Mouse (Mus musculus): ENCODE measurements around the gene Cbx2. TPM values are rescaled to one million over a fixed set of nuclear protein-coding genes. Genes with fewer than 3 reads are reported as not detected.

Gene Cbx2
- polyA plus RNA-seq, 1 experiment, result 10.2 TPM

DNA sequence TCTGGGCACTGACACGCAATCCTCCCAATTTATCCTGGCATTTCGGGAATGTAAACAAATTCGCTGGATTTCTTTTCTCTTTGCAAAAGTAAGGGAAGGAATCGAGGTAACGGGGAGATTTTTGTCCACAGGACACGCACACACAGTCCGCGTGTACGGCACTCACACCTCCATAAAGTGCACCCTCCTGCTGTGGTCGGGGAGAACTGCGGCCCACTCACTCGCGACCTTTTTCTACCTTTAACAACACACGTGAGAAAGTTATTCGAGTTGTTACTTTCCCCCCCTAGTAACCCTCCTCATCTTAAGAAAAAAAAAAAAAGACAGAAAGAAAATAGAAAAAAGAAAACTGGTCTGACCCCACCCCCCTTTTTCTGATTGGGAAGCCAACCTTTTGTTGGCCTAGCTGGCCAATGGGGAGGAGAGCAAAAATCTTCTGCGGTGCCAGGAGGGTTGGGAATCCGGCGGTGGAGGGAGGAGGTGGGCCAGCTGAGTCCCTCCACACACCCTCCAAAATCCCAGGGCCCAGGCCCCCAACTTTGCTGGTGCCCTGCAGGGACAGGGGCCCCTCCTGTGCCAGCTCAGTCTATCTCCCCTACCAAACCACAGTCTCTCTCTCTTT is 15.1 kb downstream of the Cbx2 start:
- TF ChIP-seq MYOG (IDR thresholded peaks at IDR 0.05; ENCODE audit: control insufficient read depth in 1 of 3, insufficient read depth in 1 of 3, insufficient read length in 2 of 3, low read depth in 2 of 3) (no peak), POLR2AphosphoS2 (IDR thresholded peaks at IDR 0.05; ENCODE audit: insufficient read length, low read depth) (no peak), TCF3 (IDR thresholded peaks at IDR 0.05; ENCODE audit: insufficient read length, low read depth) (no peak), USF1 (IDR thresholded peaks at IDR 0.05; ENCODE audit: low read depth) (no peak), POLR2A (IDR thresholded peaks at IDR 0.05; ENCODE audit: insufficient read length, low read depth) (no peak), MYOD1 (IDR thresholded peaks at IDR 0.05; ENCODE audit: control insufficient read depth in 1 of 3, insufficient read length in 2 of 3, low read depth in 2 of 3) (no peak), REST (IDR thresholded peaks at IDR 0.05; ENCODE audit: insufficient read depth, insufficient read length) (no peak), TCF12 (IDR thresholded peaks at IDR 0.05; ENCODE audit: insufficient read depth, poor library complexity, severe bottlenecking) (no peak), SRF (IDR thresholded peaks at IDR 0.05; ENCODE audit: control insufficient read depth, insufficient read length, low read depth) (no peak), E2F4 (IDR thresholded peaks at IDR 0.05; ENCODE audit: insufficient read depth) (no peak), MAX (IDR thresholded peaks at IDR 0.05; ENCODE audit: low read depth) (no peak), CEBPB (IDR thresholded peaks at IDR 0.05; ENCODE audit: insufficient read depth, poor library complexity, severe bottlenecking) (no peak)
- Histone ChIP-seq H3K4me2 (ENCODE audit: low read depth) (peak overlapping the region; percentile 97), H3ac (ENCODE audit: control insufficient read depth, insufficient read length) (peak overlapping the region; percentile 14), H3K4me3 (peak overlapping the region; percentile 40), H3K27me3 (ENCODE audit: control insufficient read depth, insufficient read depth, insufficient read length) (peaks cover 5% of the 10 kb centered on the region), H3K79me2 (ENCODE audit: control insufficient read depth, insufficient read depth) (peaks cover 13% of the 10 kb centered on the region), H3K36me3 (ENCODE audit: control insufficient read depth, insufficient read depth) (no peaks in the 10 kb centered on the region)

DNA sequence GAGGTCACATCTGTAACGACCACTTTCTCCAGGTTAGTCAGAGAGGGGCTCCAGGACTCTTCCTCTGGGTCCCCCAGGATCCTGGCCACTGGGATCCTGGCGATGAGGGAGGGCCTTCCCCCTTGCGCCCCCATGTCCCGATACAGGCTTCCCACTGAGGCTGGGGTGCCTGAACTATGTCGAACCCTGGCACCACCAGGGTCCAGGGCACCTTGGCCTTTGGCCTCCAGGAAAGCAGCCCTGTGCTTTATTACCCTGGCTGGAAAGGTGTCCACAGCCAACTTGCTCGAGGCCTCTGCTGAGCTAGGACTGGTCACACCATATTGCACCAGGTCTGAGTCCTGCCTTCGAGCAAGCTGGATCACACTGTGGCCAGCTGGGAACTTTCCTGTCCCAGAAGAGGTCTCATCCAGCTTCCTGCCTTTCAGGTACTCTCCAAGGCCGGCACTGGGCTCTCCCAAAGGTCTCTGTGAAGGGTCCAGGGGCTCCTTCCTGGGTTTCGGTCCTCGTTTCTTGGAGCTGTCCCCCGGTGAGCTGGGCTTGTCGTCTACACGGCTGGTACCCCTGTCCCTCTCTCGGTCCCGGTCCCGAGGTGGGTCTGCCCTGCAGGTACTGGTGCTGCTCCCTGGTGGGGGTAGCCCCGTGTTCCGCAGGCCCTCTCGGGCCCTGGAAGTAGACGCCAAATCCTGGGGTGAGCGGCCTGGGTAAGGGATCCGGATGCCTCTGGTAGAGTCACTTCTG is 16.2 kb downstream of the Cbx2 start:
- Histone ChIP-seq H3ac (ENCODE audit: control insufficient read depth, insufficient read length) (no peak overlapping the region), H3K4me2 (ENCODE audit: low read depth) (no peak overlapping the region), H3K4me3 (peak overlapping the region; percentile 45), H3K27me3 (ENCODE audit: control insufficient read depth, insufficient read depth, insufficient read length) (peaks cover 5% of the 10 kb centered on the region), H3K79me2 (ENCODE audit: control insufficient read depth, insufficient read depth) (peaks cover 13% of the 10 kb centered on the region), H3K36me3 (ENCODE audit: control insufficient read depth, insufficient read depth) (no peaks in the 10 kb centered on the region)
- no peak for TF ChIP-seq MAX (IDR thresholded peaks at IDR 0.05; ENCODE audit: low read depth)
- no peak for TF ChIP-seq REST (IDR thresholded peaks at IDR 0.05; ENCODE audit: insufficient read depth, insufficient read length)
- no peak for TF ChIP-seq TCF12 (IDR thresholded peaks at IDR 0.05; ENCODE audit: insufficient read depth, poor library complexity, severe bottlenecking)
- TF ChIP-seq POLR2AphosphoS2 (IDR thresholded peaks at IDR 0.05; ENCODE audit: insufficient read length, low read depth), result no peak
- TF ChIP-seq MYOD1 (IDR thresholded peaks at IDR 0.05; ENCODE audit: control insufficient read depth in 1 of 3, insufficient read length in 2 of 3, low read depth in 2 of 3), result no peak
- TF ChIP-seq SRF (IDR thresholded peaks at IDR 0.05; ENCODE audit: control insufficient read depth, insufficient read length, low read depth), result no peak
- TF ChIP-seq TCF3 (IDR thresholded peaks at IDR 0.05; ENCODE audit: insufficient read length, low read depth), result no peak
- no peak for TF ChIP-seq MYOG (IDR thresholded peaks at IDR 0.05; ENCODE audit: control insufficient read depth in 1 of 3, insufficient read depth in 1 of 3, insufficient read length in 2 of 3, low read depth in 2 of 3)
- TF ChIP-seq E2F4 (IDR thresholded peaks at IDR 0.05; ENCODE audit: insufficient read depth), result no peak
- TF ChIP-seq POLR2A (IDR thresholded peaks at IDR 0.05; ENCODE audit: insufficient read length, low read depth), result no peak
- TF ChIP-seq USF1 (IDR thresholded peaks at IDR 0.05; ENCODE audit: low read depth), result no peak

GRCm38 (mm10) chr11:119039732-119040512 is 17.2 kb downstream of the Cbx2 start:
- Histone ChIP-seq H3ac (ENCODE audit: control insufficient read depth, insufficient read length) (peak overlapping the region; percentile 53), H3K27me3 (ENCODE audit: control insufficient read depth, insufficient read depth, insufficient read length) (peaks cover 10% of the 10 kb centered on the region), H3K4me2 (ENCODE audit: low read depth) (peak overlapping the region; percentile 89), H3K4me3 (peak overlapping the region; percentile 45), H3K36me3 (ENCODE audit: control insufficient read depth, insufficient read depth) (no peaks in the 10 kb centered on the region), H3K79me2 (ENCODE audit: control insufficient read depth, insufficient read depth) (peaks cover 13% of the 10 kb centered on the region)
- TF ChIP-seq TCF3 (IDR thresholded peaks at IDR 0.05; ENCODE audit: insufficient read length, low read depth) (no peak), MYOG (IDR thresholded peaks at IDR 0.05; ENCODE audit: control insufficient read depth in 1 of 3, insufficient read depth in 1 of 3, insufficient read length in 2 of 3, low read depth in 2 of 3) (no peak), POLR2A (IDR thresholded peaks at IDR 0.05; ENCODE audit: insufficient read length, low read depth) (no peak), USF1 (IDR thresholded peaks at IDR 0.05; ENCODE audit: low read depth) (no peak)

DNA sequence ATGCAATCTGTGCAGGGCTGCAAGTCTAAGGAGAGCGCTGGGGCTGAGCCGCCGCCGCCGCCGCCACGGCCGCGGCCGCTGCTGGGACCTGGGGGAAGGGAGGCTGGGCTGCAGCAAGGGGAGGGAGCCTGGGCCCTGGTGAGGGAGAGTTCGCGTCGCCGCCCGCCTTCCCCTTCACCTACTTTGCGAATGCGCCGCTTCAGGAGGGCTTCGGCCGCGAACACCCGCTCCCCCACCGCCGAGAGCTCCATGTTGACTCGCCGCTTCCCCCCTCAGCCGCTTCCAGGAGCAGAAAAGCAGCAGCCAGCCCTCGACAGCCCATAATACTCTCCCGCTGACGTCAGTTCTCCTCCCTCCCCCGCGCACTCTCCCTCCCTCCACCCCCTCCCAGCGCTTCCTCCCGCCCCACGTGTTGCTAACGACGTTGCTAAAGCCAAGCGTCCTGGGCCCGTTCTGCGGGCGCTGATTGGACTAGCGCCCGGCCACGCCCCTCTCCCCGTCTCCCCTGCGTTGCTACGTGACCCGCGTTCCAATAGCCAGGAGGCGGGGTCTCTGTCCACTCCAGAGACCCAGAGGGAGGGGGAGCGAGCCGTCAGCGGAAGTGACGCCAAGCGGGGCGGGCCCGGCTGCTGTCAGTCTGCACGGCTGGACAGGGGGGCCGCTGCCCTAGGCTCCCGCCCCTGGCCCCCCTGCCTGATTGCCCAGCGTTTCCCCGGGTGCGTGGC is 18.0 kb downstream of the Cbx2 start, which contains the start of gene Cbx8:
Gene Cbx8 (minus strand): TSS at position 370 of the 725 bp plus-strand sequence.
- Histone ChIP-seq H3K4me3 (peak within 1 kb of the TSS; percentile 45), H3K36me3 (ENCODE audit: control insufficient read depth, insufficient read depth) (no peaks in the 10 kb centered on the region), H3K27me3 (ENCODE audit: control insufficient read depth, insufficient read depth, insufficient read length) (peaks cover 14% of the 10 kb centered on the region), H3K79me2 (ENCODE audit: control insufficient read depth, insufficient read depth) (peaks cover 13% of the 10 kb centered on the region), H3K4me2 (ENCODE audit: low read depth) (peak within 1 kb of the TSS; percentile 97), H3ac (ENCODE audit: control insufficient read depth, insufficient read length) (peak within 1 kb of the TSS; percentile 53)
- TF ChIP-seq POLR2AphosphoS2 (IDR thresholded peaks at IDR 0.05; ENCODE audit: insufficient read length, low read depth) (peak; percentile 84), POLR2A (IDR thresholded peaks at IDR 0.05; ENCODE audit: insufficient read length, low read depth) (peak; percentile 93), USF1 (IDR thresholded peaks at IDR 0.05; ENCODE audit: low read depth) (peak; percentile 35), MYOD1 (IDR thresholded peaks at IDR 0.05; ENCODE audit: control insufficient read depth in 1 of 3, insufficient read length in 2 of 3, low read depth in 2 of 3) (no peak)
